29 mouse cellular contexts compared by ENCODE assay signal in the genomic region with DNA sequence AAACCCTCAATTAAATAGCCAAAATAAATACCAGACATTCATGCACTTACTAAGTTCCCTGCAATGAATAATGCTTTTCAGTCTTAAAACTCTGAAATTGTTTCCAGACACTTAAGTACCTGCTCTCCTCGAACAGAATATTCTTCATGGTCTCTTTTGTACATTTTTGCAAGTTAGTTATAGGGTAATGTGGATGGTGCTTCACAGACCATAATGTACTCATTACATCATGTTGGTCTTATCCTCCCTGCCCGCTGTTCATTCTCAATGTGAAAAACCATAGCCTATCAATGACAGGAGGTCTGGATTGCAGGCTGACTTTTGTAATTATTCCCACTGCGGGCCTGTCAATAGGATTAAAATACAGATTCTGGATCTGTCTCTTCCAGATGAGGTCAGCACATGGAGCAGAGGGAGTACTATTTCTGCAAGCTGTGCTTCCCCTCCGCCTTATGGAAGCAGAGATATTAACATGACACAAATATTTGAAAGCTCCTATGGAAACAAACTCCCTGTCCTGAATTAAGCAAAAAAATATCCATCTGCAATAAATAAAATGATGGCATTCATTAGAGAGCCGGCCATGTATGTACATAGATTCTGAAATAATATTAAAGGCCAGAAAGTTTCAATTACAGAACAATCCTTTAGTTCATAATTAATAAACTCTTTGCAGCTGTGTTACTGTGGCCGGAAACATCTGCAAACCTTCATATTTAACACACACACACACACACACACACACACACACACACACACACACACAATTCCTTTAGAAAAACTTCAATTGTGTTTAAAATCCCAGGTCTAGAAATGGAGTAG. TPM values are rescaled to one million over a fixed set of nuclear protein-coding genes. Genes with fewer than 3 reads are reported as not detected.
A peak's percentile ranks its signal among the peaks of the same experiment; 100 is the strongest.
DNase-seq lines count a peak whose midpoint lies in the region; ATAC-seq and TF ChIP-seq lines count a peak whose summit lies in the region.
"Had no signal": no experiment of that assay in that cellular context is flagged by ENCODE, and none has a peak within 500 bp of the region (broad histone marks: within the 10 kb centered on the region; RNA-seq: fewer than 3 reads in every experiment).

No protein-coding gene starts in this region.

- DNase-seq in layer of hippocampus, adult 2 months (ENCODE audit: low spot score in 2 of 2), result no peak
- no peak for DNase-seq in layer of hippocampus, postnatal 25 days (ENCODE audit: extremely low spot score in 1 of 2, low spot score in 1 of 2)
- no peak for DNase-seq in stomach, postnatal 0 days (ENCODE audit: low spot score)
- no peak for DNase-seq in thymus, postnatal 10 days (ENCODE audit: low spot score in 2 of 2)
- DNase-seq in heart, postnatal 14 days, result no peak
- DNase-seq: adrenal gland, postnatal 14 days; cerebellum, adult 11-12 months; cerebellum, postnatal 10 days; gastrocnemius, adult 2 months; gastrocnemius, postnatal 36 days; heart, adult 2 months; kidney, adult 2 months; liver; lung, adult 2 months; lung, postnatal 10 days; midbrain, embryonic 14.5 days; right cerebral cortex, adult 18-20 months; right cerebral cortex, postnatal 4 days had no signal

- no peak for TF ChIP-seq EP300 in stomach, postnatal 0 days (optimal IDR thresholded peaks at IDR 0.05)

- intact Hi-C loops in heart, postnatal 14 days (cut with DNase I), result no loop called here

- no peaks in the 10 kb centered on the region for H3K36me3 ChIP-seq in stomach, embryonic 16.5 days (ENCODE audit: control insufficient read depth, insufficient read depth, low read length)
- H3K36me3 ChIP-seq in stomach, postnatal 0 days (ENCODE audit: control insufficient read depth, insufficient read depth, low read length), result no peaks in the 10 kb centered on the region
- H3K36me3 ChIP-seq in embryonic facial prominence, embryonic 15.5 days, result no peaks in the 10 kb centered on the region
- no peaks in the 10 kb centered on the region for H3K36me3 ChIP-seq in limb, embryonic 15.5 days
- H3K36me3 ChIP-seq: heart, embryonic 13.5 days; intestine, embryonic 15.5 days had no signal

- no peaks in the 10 kb centered on the region for H3K27me3 ChIP-seq in stomach, embryonic 16.5 days (ENCODE audit: control insufficient read depth, insufficient read depth, low read length)
- no peaks in the 10 kb centered on the region for H3K27me3 ChIP-seq in stomach, postnatal 0 days (ENCODE audit: control insufficient read depth, insufficient read depth, low read length)
- no peaks in the 10 kb centered on the region for H3K27me3 ChIP-seq in embryonic facial prominence, embryonic 15.5 days
- H3K27me3 ChIP-seq in limb, embryonic 15.5 days, result no peaks in the 10 kb centered on the region
- H3K27me3 ChIP-seq: heart, embryonic 13.5 days; intestine, embryonic 15.5 days had no signal

- no peak overlapping the region for H3K4me3 ChIP-seq in layer of hippocampus, adult 2 months
- no peak overlapping the region for H3K4me3 ChIP-seq in stomach, embryonic 16.5 days (replicated peaks; ENCODE audit: low read length)
- H3K4me3 ChIP-seq in stomach, postnatal 0 days (ENCODE audit: low read depth, low read length), result no peak overlapping the region
- H3K4me3 ChIP-seq in embryonic facial prominence, embryonic 15.5 days (replicated peaks), result no peak overlapping the region
- no peak overlapping the region for H3K4me3 ChIP-seq in limb, embryonic 15.5 days
- H3K4me3 ChIP-seq: gastrocnemius, adult 2 months; heart, adult 2 months; heart, embryonic 13.5 days; intestine, embryonic 15.5 days had no signal

- no peak overlapping the region for H3K4me2 ChIP-seq in stomach, embryonic 16.5 days (ENCODE audit: low read depth, low read length)
- no peak overlapping the region for H3K4me2 ChIP-seq in stomach, postnatal 0 days (replicated peaks; ENCODE audit: low read depth)
- no peak overlapping the region for H3K4me2 ChIP-seq in embryonic facial prominence, embryonic 15.5 days (replicated peaks)
- H3K4me2 ChIP-seq in limb, embryonic 15.5 days, result no peak overlapping the region
- H3K4me2 ChIP-seq: heart, embryonic 13.5 days; intestine, embryonic 15.5 days had no signal

- no peak for TF ChIP-seq CTCF in layer of hippocampus, adult 2 months (conservative IDR thresholded peaks at IDR 0.05)
- no peak for TF ChIP-seq CTCF in stomach, postnatal 0 days (IDR thresholded peaks at IDR 0.05; ENCODE audit: low read depth)

- H3K4me1 ChIP-seq in stomach, embryonic 16.5 days (ENCODE audit: control insufficient read depth, insufficient read depth, low read length), result peaks cover 3% of the 10 kb centered on the region; the same call in 1 of the 2 replicates
- no peaks in the 10 kb centered on the region for H3K4me1 ChIP-seq in stomach, postnatal 0 days (replicated peaks; ENCODE audit: control insufficient read depth, insufficient read depth)
- 0 out of 2 replicates have a peak, but pooled peaks cover 2% of the 10 kb centered on the region for H3K4me1 ChIP-seq in embryonic facial prominence, embryonic 15.5 days
- H3K4me1 ChIP-seq in limb, embryonic 15.5 days, result peaks cover 4% of the 10 kb centered on the region; the same call in 1 of the 2 replicates
- H3K4me1 ChIP-seq: intestine, embryonic 15.5 days had no signal

- 58% methylated on average over 6 of the region's 6 CpGs for WGBS in stomach, embryonic 16.5 days
- WGBS in stomach, postnatal 0 days, result 60% methylated on average over 6 of the region's 6 CpGs
- WGBS in embryonic facial prominence, embryonic 15.5 days, result 38% methylated on average over 6 of the region's 6 CpGs
- WGBS in limb, embryonic 15.5 days, result 40% methylated on average over 6 of the region's 6 CpGs

- 0 out of 2 replicates have a peak, but pooled peaks have one; percentile 13 for ATAC-seq in stomach, embryonic 16.5 days (ENCODE audit: insufficient read depth, low FRiP score)
- no peak for ATAC-seq in stomach, postnatal 0 days (ENCODE audit: low FRiP score, low TSS enrichment)
- ATAC-seq in embryonic facial prominence, embryonic 15.5 days (ENCODE audit: insufficient number of reproducible peaks, low FRiP score, low TSS enrichment, low read depth), result peak; percentile 86
- peak; percentile 40; the same call in 1 of the 2 replicates for ATAC-seq in limb, embryonic 15.5 days (ENCODE audit: insufficient number of reproducible peaks, low FRiP score, low TSS enrichment, low read depth)
- ATAC-seq: CD4-positive, CD25-positive, alpha-beta regulatory T cell, adult 4 months; forebrain, embryonic 14.5 days; hindbrain, postnatal 0 days; intestine, embryonic 15.5 days had no signal

- H3K9me3 ChIP-seq in stomach, embryonic 16.5 days (replicated peaks; ENCODE audit: control insufficient read depth, low read length), result no peaks in the 10 kb centered on the region
- no peaks in the 10 kb centered on the region for H3K9me3 ChIP-seq in stomach, postnatal 0 days (ENCODE audit: control insufficient read depth, low read length)
- no peaks in the 10 kb centered on the region for H3K9me3 ChIP-seq in embryonic facial prominence, embryonic 15.5 days (replicated peaks)
- H3K9me3 ChIP-seq in limb, embryonic 15.5 days, result no peaks in the 10 kb centered on the region
- H3K9me3 ChIP-seq: heart, embryonic 13.5 days; intestine, embryonic 15.5 days had no signal

- H3K9ac ChIP-seq in stomach, embryonic 16.5 days (ENCODE audit: low read length), result no peak overlapping the region
- H3K9ac ChIP-seq in stomach, postnatal 0 days (ENCODE audit: low read length), result no peak overlapping the region
- H3K9ac ChIP-seq in embryonic facial prominence, embryonic 15.5 days, result no peak overlapping the region
- H3K9ac ChIP-seq in limb, embryonic 15.5 days, result no peak overlapping the region
- H3K9ac ChIP-seq: heart, embryonic 13.5 days; intestine, embryonic 15.5 days; liver, embryonic 14.5 days had no signal

- peak overlapping the region; percentile 58 for H3K27ac ChIP-seq in layer of hippocampus, adult 2 months
- no peak overlapping the region; the same call in 1 of the 2 replicates for H3K27ac ChIP-seq in stomach, embryonic 16.5 days (ENCODE audit: low read length)
- no peak overlapping the region for H3K27ac ChIP-seq in stomach, postnatal 0 days (replicated peaks)
- peak overlapping the region; percentile 34 for H3K27ac ChIP-seq in embryonic facial prominence, embryonic 15.5 days (replicated peaks)
- peak overlapping the region; percentile 17; the same call in 1 of the 2 replicates for H3K27ac ChIP-seq in limb, embryonic 15.5 days
- H3K27ac ChIP-seq: gastrocnemius, adult 2 months; heart, adult 2 months; heart, embryonic 13.5 days; hindbrain, postnatal 0 days; intestine, embryonic 15.5 days; kidney, postnatal 0 days; liver, embryonic 14.5 days; macrophage had no signal

RNA-seq across cellular contexts. Expression of a gene that starts 50.1 kb away (rescaled TPM):
- total RNA-seq in layer of hippocampus, adult 2 months (2021), result 100 to 1,000 TPM; 210 to 222 TPM
- 100 to 1,000 TPM; 186 to 223 TPM for total RNA-seq in layer of hippocampus, postnatal 25 days (2021)
- 18.0 and 23.4 TPM in 2 replicates for polyA plus RNA-seq in stomach, embryonic 16.5 days (2015; fragmentation: Nextera tagmentation; extraction: Ambion mirVana)
- polyA plus RNA-seq in stomach, postnatal 0 days (2015; fragmentation: Nextera tagmentation; extraction: Ambion mirVana), result 3.1 and 3.6 TPM in 2 replicates
- 31.3 and 37.6 TPM in 2 replicates for polyA plus RNA-seq in embryonic facial prominence, embryonic 15.5 days (2015; fragmentation: Nextera tagmentation; extraction: Ambion mirVana)
- 42.2 and 46.1 TPM in 2 replicates for polyA plus RNA-seq in limb, embryonic 15.5 days (2015; fragmentation: Nextera tagmentation; extraction: Ambion mirVana)
- 1 to 10 TPM; 8.8 to 8.9 TPM for total RNA-seq in heart, postnatal 14 days (2021)

Comparison
In these comparisons a context has a peak if more than half of its experiments do, and no peak if none do; other contexts are left out.
1. H3K27ac ChIP-seq: peak in layer of hippocampus, adult 2 months (single experiment), embryonic facial prominence, embryonic 15.5 days (single experiment) and limb, embryonic 15.5 days (single experiment); none in stomach, embryonic 16.5 days (single experiment) and stomach, postnatal 0 days (single experiment).